Mouse (Mus musculus) Patski (cell line): ENCODE data around the gene Itih3. TPM values are rescaled to one million over a fixed set of nuclear protein-coding genes. Genes with fewer than 3 reads are reported as not detected.

Experiments
- ATAC-seq: fragments of 100-300 bp; one replicate; pipeline ENCODE4 v1.8.0; 2021
- CTCF ChIA-PET: fragments of 350-600 bp; sonication (Branson Sonifier 250); formaldehyde crosslinking; loops from one replicate; lab custom pipeline; 2022; ENCODE audit warnings: inconsistent platforms; lab: Charles Lee
- POLR2A ChIA-PET: fragments of 350-600 bp; sonication (Branson Sonifier 250); formaldehyde crosslinking; loops from one replicate; lab custom pipeline; 2022; ENCODE audit warnings: antibody characterized with exemption, inconsistent platforms; lab: Charles Lee
- DNase-seq: peaks from one replicate; pipeline ENCODE4 v3.0.0-alpha.2; 2011; ENCODE audit warnings: low read depth, low spot score
- H3K27me3 ChIP-seq: fragments of 371-371 bp; one replicate; pipeline ENCODE4 v1.5.1; 2021
- CTCF ChIP-seq: fragments of 100-300 bp; IDR thresholded peaks from one replicate; pipeline ENCODE4 v1.5.1; 2021
- in situ Hi-C: fragments of 300-500 bp; cut with MboI; formaldehyde crosslinking; loops from 3 replicates; pipeline ENCODE4 v1.11.1; 2018; ENCODE audit warnings: low pct_unique_long_range_greater_than_20kb, mixed read lengths
- polyA plus RNA-seq: library from polyadenylated mRNA; unstranded; gene quantifications from one replicate; pipeline ENCODE4 v1.2.3, GENCODE M21; 2021

Itih3 gene
- polyA plus RNA-seq, 1 experiment from 2014 or later = 0.42 TPM

- peak; percentile 84 for ATAC-seq
- POLR2A ChIA-PET = no interaction called here
- in situ Hi-C loops = no loop called here
These were observed 19.3 kb downstream of the Itih3 start for GRCm38 (mm10) chr14:30904307-30904706.

GRCm38 (mm10) chr14:30903036-30903435, 20.5 kb downstream of the Itih3 start:
- ATAC-seq (no peak), DNase-seq (no peak)
- H3K27me3 ChIP-seq = no peaks in the 10 kb centered on the region
- ChIA-PET CTCF (interaction anchor here (2.2 kb wide), 1 partner anchor 41 kb away, joined by 5 read pairs; the partner anchor contains the start of gene Itih1), POLR2A (no interaction called here)
- no peak for TF ChIP-seq CTCF
- in situ Hi-C loops = no loop called here

More at GRCm38 (mm10) chr14:30904307-30904706, 19.3 kb downstream of the Itih3 start:
- CTCF ChIA-PET = interaction anchor here (2.2 kb wide), 1 partner anchor 39 kb away, joined by 5 read pairs; the partner anchor contains the start of gene Itih1
- no peak for TF ChIP-seq CTCF
- DNase-seq = peak; percentile 75
- H3K27me3 ChIP-seq = no peaks in the 10 kb centered on the region

GRCm38 (mm10) chr14:30902628-30903027, 20.9 kb downstream of the Itih3 start:
- no peak for ATAC-seq
- no peak for TF ChIP-seq CTCF
- no peaks in the 10 kb centered on the region for H3K27me3 ChIP-seq
- ChIA-PET POLR2A (no interaction called here), CTCF (interaction anchor here (2.2 kb wide), 1 partner anchor 41 kb away, joined by 5 read pairs; the partner anchor contains the start of gene Itih1)
- in situ Hi-C loops = no loop called here
- no peak for DNase-seq

GRCm38 (mm10) chr14:30899972-30900371, 23.6 kb downstream of the Itih3 start:
- DNase-seq (no peak), ATAC-seq (no peak)
- CTCF ChIA-PET = interaction anchor here (1.4 kb wide), 1 partner anchor 11 kb away, joined by 3 read pairs; no protein-coding TSS in a partner anchor
- in situ Hi-C loops = no loop called here
- H3K27me3 ChIP-seq = no peaks in the 10 kb centered on the region
- TF ChIP-seq CTCF = no peak
- POLR2A ChIA-PET = no interaction called here

- TF ChIP-seq CTCF = no peak
- H3K27me3 ChIP-seq = no peaks in the 10 kb centered on the region
- in situ Hi-C loops = no loop called here
- ATAC-seq (peak; percentile 41), DNase-seq (no peak)
- POLR2A ChIA-PET = no interaction called here
- CTCF ChIA-PET = interaction anchor here (1.1 to 2.5 kb wide), 3 partner anchors 10 to 55 kb away, joined by 3 to 6 read pairs (median 3); partner anchors contain the start of gene Itih1
These were observed 35.3 kb downstream of the Itih3 start for GRCm38 (mm10) chr14:30888271-30888732.

- in situ Hi-C loops = no loop called here
- CTCF ChIA-PET = no interaction called here
- no peak for ATAC-seq
These were observed 37.4 kb downstream of the Itih3 start, which contains the start of gene Itih4 for GRCm38 (mm10) chr14:30886204-30886603. Itih4 (plus strand) TSS chr14:30886476.

GRCm38 (mm10) chr14:30885298-30885697, 38.3 kb downstream of the Itih3 start:
- DNase-seq (no peak), ATAC-seq (no peak)
- no peak for TF ChIP-seq CTCF
- CTCF ChIA-PET = no interaction called here
- POLR2A ChIA-PET = no interaction called here
- in situ Hi-C loops = no loop called here
- H3K27me3 ChIP-seq = no peaks in the 10 kb centered on the region

More at GRCm38 (mm10) chr14:30886204-30886603, 37.4 kb downstream of the Itih3 start, which contains the start of gene Itih4:
- POLR2A ChIA-PET = no interaction called here
- no peaks in the 10 kb centered on the region for H3K27me3 ChIP-seq
- DNase-seq = no peak
- no peak for TF ChIP-seq CTCF

- no peaks in the 10 kb centered on the region for H3K27me3 ChIP-seq
- in situ Hi-C loops = no loop called here
- no peak for ATAC-seq
- TF ChIP-seq CTCF = no peak
- ChIA-PET POLR2A (no interaction called here), CTCF (interaction anchor here (0.6 to 5.1 kb wide), 5 partner anchors 9 to 70 kb away, joined by 3 to 28 read pairs (median 3); partner anchors contain the start of gene Nek4)
- DNase-seq = no peak
These were observed 41.8 kb downstream of the Itih3 start for GRCm38 (mm10) chr14:30881718-30882108.

- TF ChIP-seq CTCF = no peak
- in situ Hi-C loops = no loop called here
- no peak for DNase-seq
- ChIA-PET POLR2A (no interaction called here), CTCF (interaction anchor here (0.9 to 5.1 kb wide), 4 partner anchors 9 to 26 kb away, joined by 3 to 28 read pairs (median 4); no protein-coding TSS in a partner anchor)
- no peaks in the 10 kb centered on the region for H3K27me3 ChIP-seq
- ATAC-seq = no peak
These were observed 42.5 kb downstream of the Itih3 start for GRCm38 (mm10) chr14:30880811-30881717.

GRCm38 (mm10) chr14:30880251-30880650, 43.3 kb downstream of the Itih3 start:
- TF ChIP-seq CTCF = no peak
- ChIA-PET CTCF (interaction anchor here (5.1 kb wide), 1 partner anchor 14 kb away, joined by 28 read pairs; no protein-coding TSS in a partner anchor), POLR2A (no interaction called here)
- no peaks in the 10 kb centered on the region for H3K27me3 ChIP-seq
- no peak for ATAC-seq
- no peak for DNase-seq
- in situ Hi-C loops = no loop called here

GRCm38 (mm10) chr14:30879794-30880193, 43.8 kb downstream of the Itih3 start:
- POLR2A ChIA-PET = no interaction called here
- DNase-seq (no peak), ATAC-seq (no peak)
- H3K27me3 ChIP-seq = no peaks in the 10 kb centered on the region
- TF ChIP-seq CTCF = no peak
- in situ Hi-C loops = no loop called here
- CTCF ChIA-PET = interaction anchor here (1.4 to 5.1 kb wide), 2 partner anchors 13 to 64 kb away, joined by 5 to 28 read pairs; no protein-coding TSS in a partner anchor
